8 mouse cellular contexts compared by ENCODE assay signal in the genomic region with DNA sequence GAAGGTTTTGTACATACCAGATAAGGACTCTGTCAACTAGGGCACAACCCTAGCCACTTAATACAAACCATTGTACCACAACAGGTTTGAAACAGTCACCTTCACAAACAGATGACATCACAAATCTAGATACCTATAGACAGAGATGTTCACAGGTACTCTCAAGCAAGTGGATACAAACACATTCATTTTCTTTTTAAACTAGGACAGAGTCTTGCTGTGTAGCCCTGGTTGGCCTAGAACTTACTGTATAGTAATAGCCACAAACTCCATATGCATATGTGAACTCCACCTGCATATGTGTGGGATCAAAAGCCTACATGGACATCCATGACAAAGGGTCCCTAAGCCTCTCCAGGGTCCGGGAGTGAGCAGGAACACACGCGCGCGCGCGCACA. TPM values are rescaled to one million over a fixed set of nuclear protein-coding genes. Genes with fewer than 3 reads are reported as not detected.
A peak's percentile ranks its signal among the peaks of the same experiment; 100 is the strongest.
DNase-seq lines count a peak whose midpoint lies in the region; ATAC-seq and TF ChIP-seq lines count a peak whose summit lies in the region.

Camsap3 (plus strand) TSS at position 301 of the 398 bp plus-strand sequence.

- no peak for DNase-seq in left cerebral cortex, adult 18-20 months (ENCODE audit: low spot score in 2 of 2)
- no peak for DNase-seq in left cerebral cortex, adult 11 months (ENCODE audit: low spot score)
- no peak for DNase-seq in midbrain, embryonic 14.5 days
- no peak for DNase-seq in spleen, postnatal 4 days (ENCODE audit: low spot score in 2 of 2)
- no peak for DNase-seq in spleen, postnatal 14 days (ENCODE audit: low spot score in 2 of 2)
- DNase-seq in adrenal gland, adult 18-20 months (ENCODE audit: low spot score in 2 of 2), result no peak

- H3K27me3 ChIP-seq in embryonic facial prominence, embryonic 15.5 days, result peaks cover 4% of the 10 kb centered on the region
- H3K27me3 ChIP-seq in intestine, postnatal 0 days (replicated peaks; ENCODE audit: control insufficient read depth, insufficient read depth, low read length), result no peaks in the 10 kb centered on the region
- no peaks in the 10 kb centered on the region for H3K27me3 ChIP-seq in midbrain, embryonic 14.5 days (ENCODE audit: control insufficient read depth, insufficient read depth, low read length)

- no peaks in the 10 kb centered on the region for H3K9me3 ChIP-seq in embryonic facial prominence, embryonic 15.5 days (replicated peaks)
- no peaks in the 10 kb centered on the region for H3K9me3 ChIP-seq in intestine, postnatal 0 days (ENCODE audit: control insufficient read depth)
- H3K9me3 ChIP-seq in midbrain, embryonic 14.5 days (ENCODE audit: control insufficient read depth, low read length), result no peaks in the 10 kb centered on the region

- H3K4me1 ChIP-seq in embryonic facial prominence, embryonic 15.5 days, result peaks cover 15% of the 10 kb centered on the region
- H3K4me1 ChIP-seq in intestine, postnatal 0 days (replicated peaks; ENCODE audit: control insufficient read depth, insufficient read depth, low read length), result no peaks in the 10 kb centered on the region
- H3K4me1 ChIP-seq in midbrain, embryonic 14.5 days (ENCODE audit: control insufficient read depth, insufficient read depth, low read length), result no peaks in the 10 kb centered on the region

- H3K4me3 ChIP-seq in embryonic facial prominence, embryonic 15.5 days (replicated peaks), result peak within 1 kb of the TSS; percentile 71
- peak within 1 kb of the TSS; percentile 81 for H3K4me3 ChIP-seq in intestine, postnatal 0 days (ENCODE audit: low read depth, low read length)
- peak within 1 kb of the TSS; percentile 84 for H3K4me3 ChIP-seq in midbrain, embryonic 14.5 days (replicated peaks; ENCODE audit: low read depth, low read length)

- H3K36me3 ChIP-seq in embryonic facial prominence, embryonic 15.5 days, result no peaks in the 10 kb centered on the region
- H3K36me3 ChIP-seq in intestine, postnatal 0 days (ENCODE audit: control insufficient read depth, insufficient read depth), result no peaks in the 10 kb centered on the region
- H3K36me3 ChIP-seq in midbrain, embryonic 14.5 days (ENCODE audit: control insufficient read depth, insufficient read depth, low read length), result no peaks in the 10 kb centered on the region

- TF ChIP-seq CTCF in intestine, postnatal 0 days (IDR thresholded peaks at IDR 0.05; ENCODE audit: low read depth), result no peak

- peak within 1 kb of the TSS; percentile 65 for H3K9ac ChIP-seq in embryonic facial prominence, embryonic 15.5 days
- peak within 1 kb of the TSS; percentile 93 for H3K9ac ChIP-seq in intestine, postnatal 0 days (ENCODE audit: low read depth, low read length)
- peak within 1 kb of the TSS; percentile 96 for H3K9ac ChIP-seq in midbrain, embryonic 14.5 days (replicated peaks; ENCODE audit: low read length)

- 5% methylated on average over 7 of the region's 7 CpGs for WGBS in embryonic facial prominence, embryonic 15.5 days
- 6% methylated on average over 7 of the region's 7 CpGs for WGBS in intestine, postnatal 0 days
- 1% methylated on average over 7 of the region's 7 CpGs for WGBS in midbrain, embryonic 14.5 days

- peak within 1 kb of the TSS; percentile 83 for H3K27ac ChIP-seq in embryonic facial prominence, embryonic 15.5 days (replicated peaks)
- peak within 1 kb of the TSS; percentile 98 for H3K27ac ChIP-seq in intestine, postnatal 0 days (ENCODE audit: low read depth, low read length)
- H3K27ac ChIP-seq in midbrain, embryonic 14.5 days (replicated peaks; ENCODE audit: low read depth, low read length), result peak within 1 kb of the TSS; percentile 83

- H3K4me2 ChIP-seq in embryonic facial prominence, embryonic 15.5 days (replicated peaks), result peak within 1 kb of the TSS; percentile 93
- peak within 1 kb of the TSS; percentile 79 for H3K4me2 ChIP-seq in intestine, postnatal 0 days (replicated peaks; ENCODE audit: low read depth)
- peak within 1 kb of the TSS; percentile 57 for H3K4me2 ChIP-seq in midbrain, embryonic 14.5 days (ENCODE audit: low read length)

- no peak for ATAC-seq in embryonic facial prominence, embryonic 15.5 days (ENCODE audit: insufficient number of reproducible peaks, low FRiP score, low TSS enrichment, low read depth)
- no peak for ATAC-seq in intestine, postnatal 0 days
- no peak for ATAC-seq in midbrain, embryonic 14.5 days (ENCODE audit: low FRiP score, low TSS enrichment)

RNA-seq across cellular contexts. Expression of gene Camsap3, which starts in this region (rescaled TPM):
- 10 to 100 TPM; 33.4 to 37.9 TPM for total RNA-seq in left cerebral cortex, adult 18-20 months (2021)
- polyA plus RNA-seq in embryonic facial prominence, embryonic 15.5 days (2015; fragmentation: Nextera tagmentation; extraction: Ambion mirVana), result 15.4 and 16.7 TPM in 2 replicates
- 20.9 and 22.9 TPM in 2 replicates for polyA plus RNA-seq in intestine, postnatal 0 days (2015; fragmentation: Nextera tagmentation; extraction: Ambion mirVana)
- polyA plus RNA-seq in midbrain, embryonic 14.5 days (2014; fragmentation: Nextera tagmentation; extraction: Ambion mirVana), result 43.1 and 49.0 TPM in 2 replicates
- 1 to 10 TPM; 4.1 to 8.0 TPM for total RNA-seq in adrenal gland, adult 18-20 months (2021)
